Mouse (Mus musculus): ENCODE data around the gene Sipa1. TPM values are rescaled to one million over a fixed set of nuclear protein-coding genes. Genes with fewer than 3 reads are reported as not detected.

Sipa1 gene
- polyA plus RNA-seq, 1 experiment = 105 TPM

DNA sequence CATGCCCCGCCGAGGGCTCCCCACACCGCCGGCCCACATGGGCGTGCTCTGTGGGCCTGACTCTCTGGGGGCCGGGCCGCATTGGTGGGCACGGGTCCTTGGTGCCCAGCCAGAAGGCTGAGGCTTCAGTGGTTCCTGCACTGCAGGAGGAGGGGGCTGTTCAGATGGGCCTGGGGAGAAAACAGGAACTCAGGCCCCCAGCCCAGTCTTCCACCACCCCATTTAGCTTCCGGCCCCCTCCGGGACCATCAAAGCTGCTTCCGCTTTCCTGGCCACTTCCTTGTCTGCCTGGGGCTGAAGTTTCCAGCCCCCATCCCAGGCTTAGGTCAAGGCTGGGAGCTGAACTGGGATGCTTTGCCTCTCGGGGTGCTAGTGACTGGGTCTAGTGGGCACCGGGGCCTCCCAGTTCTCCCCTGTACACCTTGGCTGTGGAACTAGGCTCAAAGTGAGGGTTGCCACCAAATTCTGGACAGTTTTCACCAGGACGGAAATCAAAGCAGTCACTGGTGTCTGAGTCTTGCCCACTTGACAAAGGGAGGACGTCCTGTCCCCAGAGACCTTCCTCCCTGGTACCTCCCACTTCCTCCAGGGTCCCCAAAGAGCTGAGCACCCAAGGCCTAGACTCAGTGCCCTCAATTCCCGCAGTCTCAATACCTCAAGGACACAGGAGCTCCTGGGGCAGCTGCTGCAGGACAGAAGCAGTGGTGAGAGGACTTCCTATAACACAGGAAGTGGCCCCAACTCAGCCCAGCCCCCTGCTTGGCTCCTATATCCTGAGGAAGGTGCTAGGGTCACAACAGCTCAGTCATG is 2.4 kb downstream of the Sipa1 start:
- no peak for TF ChIP-seq GATA1 (IDR thresholded peaks at IDR 0.05; ENCODE audit: low read length)

DNA sequence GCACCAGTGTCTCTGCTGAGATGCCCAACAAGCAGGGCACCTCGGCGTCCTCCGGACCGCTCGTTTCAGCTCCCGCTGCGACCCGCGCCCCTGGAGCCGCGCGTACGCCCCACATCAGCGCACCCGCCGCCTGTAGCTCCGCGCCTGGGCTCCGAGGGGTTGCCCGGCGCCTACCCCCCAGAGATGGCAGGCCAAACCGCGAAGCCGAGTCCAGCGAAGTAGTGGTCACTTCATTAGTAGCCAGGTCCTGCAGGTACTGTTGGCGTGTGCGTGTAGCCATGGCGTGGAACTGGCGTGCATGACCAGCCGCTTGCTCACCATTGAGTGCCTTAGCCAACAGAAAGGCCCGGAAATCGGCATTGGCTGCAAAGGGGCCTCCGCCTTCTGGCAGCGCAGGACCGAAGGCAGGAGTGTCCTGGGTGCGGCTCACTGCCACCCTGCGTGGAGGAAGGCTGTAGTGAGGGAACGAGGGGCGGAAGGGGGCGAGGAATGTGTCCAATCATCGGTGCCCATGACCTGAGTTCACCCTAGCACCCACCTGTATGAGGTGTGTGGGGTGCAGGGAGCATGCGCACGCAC is 8.7 kb downstream of the Sipa1 start:
- no peak for TF ChIP-seq GATA1 (IDR thresholded peaks at IDR 0.05; ENCODE audit: low read length)

DNA sequence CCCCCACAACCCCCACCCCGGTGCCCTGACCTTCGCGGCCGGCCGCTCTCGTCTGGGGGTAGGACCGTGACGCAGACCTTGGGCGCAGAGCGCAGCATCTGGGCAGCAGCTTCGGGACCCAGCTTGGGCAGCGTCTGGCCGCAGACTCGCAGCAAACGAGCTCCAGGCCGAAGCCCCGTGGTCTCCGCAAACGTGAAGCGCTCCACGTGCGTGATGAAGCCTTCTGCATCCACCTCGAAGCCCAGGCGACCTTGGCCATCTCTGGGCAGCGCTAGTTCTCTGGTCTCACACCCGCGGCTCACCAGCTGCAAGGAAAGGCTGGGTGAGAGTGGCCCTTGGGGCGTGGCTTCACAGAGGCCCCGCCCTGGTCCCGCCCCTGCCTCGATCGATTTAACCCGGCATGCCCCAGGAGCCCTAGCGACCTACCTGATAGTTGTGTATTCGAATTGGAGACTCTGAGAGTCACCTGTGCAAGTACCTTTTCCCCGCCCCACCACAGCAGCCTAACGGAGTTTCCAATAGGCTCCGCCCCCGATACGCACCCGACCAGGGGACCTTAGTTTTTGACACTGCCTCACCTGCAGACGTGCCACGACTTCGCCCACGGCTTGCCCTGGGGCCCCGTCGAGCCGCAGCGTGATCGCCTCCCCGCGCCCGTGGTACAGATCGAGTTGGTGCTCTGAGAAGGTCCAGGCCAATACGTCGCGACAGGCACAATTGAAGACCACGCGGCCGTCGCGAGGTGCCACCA is 9.4 kb downstream of the Sipa1 start:
- TF ChIP-seq GATA1 (IDR thresholded peaks at IDR 0.05; ENCODE audit: low read length) = no peak

DNA sequence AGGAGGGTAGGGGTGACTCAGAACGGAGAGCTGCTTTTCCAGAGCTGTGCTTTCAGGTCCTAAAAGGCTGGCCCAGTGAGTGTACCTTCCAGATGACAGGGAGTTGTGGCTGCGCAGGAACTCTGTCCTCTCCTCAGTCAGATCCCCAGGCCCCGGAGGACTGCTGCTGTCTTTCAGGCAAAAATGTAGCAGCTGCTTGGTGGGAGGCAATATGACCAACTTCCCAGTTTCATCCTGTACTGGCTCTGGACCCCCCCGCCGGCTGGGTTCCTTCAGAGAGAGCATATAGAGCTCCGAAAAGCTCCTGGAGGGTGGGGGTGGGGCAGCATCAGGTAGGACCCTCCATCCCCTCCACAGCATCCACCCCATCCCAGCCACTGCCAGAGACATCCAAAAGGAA is 10.9 kb downstream of the Sipa1 start:
- TF ChIP-seq GATA1 (IDR thresholded peaks at IDR 0.05; ENCODE audit: low read length) = no peak

DNA sequence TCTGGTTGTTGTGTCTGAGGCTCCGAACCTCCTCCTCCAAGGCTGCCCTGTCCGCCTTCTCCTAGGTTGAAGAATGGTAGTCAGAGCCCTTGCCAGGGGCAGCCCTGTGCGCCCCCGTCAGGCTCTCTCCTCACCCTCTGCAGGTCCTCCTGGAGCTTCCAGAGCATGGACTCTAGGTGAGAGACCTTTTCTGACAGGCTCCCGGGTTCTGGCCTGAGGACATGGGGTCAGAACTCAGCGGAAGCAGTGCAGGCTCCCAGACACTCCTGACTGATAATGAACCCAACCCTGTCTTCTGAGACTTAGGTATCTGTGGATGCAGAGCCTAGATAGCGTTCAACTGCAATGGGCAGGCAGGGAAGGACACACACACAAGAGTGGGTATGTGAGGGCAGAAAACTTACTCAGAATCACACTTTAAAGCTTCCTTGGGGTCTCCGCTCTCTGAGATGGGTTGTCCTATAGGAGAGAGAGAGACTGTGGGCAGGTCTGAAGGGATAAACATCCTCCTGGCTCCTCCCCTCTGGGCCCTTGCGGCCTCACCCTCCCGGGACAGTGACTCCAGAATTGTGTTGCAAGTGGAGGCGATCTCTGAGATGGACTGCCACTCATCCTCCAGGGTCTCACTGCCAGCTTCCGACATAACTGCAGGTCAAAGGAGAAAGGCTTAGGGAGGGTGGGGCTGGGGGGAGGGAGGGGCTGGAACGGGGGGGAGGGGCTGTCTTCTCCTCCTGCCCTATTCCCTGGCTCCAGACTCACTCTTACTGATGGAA is 11.8 kb downstream of the Sipa1 start:
- no peak for TF ChIP-seq GATA1 (IDR thresholded peaks at IDR 0.05; ENCODE audit: low read length)

DNA sequence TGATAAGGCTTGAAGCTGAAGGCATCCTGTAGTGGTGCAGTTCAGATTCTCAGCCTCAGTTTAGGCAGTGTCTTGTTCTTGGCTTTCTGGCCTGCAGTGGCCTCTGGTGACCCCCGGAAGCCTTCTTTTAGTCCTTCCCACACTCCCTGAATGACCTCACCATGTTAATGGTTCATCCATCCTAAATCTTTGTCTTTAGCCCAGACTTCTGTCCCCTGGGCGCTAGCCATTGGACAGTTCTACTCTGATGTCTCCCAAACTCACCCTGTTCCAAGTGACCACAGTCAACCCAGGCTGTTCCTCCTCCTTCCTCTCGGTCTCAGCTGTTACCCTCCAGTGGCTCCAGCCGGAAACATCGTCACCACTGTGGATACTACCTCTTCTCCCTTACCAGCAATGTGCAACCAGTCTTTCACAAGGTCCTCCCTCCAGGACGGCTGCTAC is 14.2 kb downstream of the Sipa1 start:
- TF ChIP-seq GATA1 (IDR thresholded peaks at IDR 0.05; ENCODE audit: low read length) = no peak

DNA sequence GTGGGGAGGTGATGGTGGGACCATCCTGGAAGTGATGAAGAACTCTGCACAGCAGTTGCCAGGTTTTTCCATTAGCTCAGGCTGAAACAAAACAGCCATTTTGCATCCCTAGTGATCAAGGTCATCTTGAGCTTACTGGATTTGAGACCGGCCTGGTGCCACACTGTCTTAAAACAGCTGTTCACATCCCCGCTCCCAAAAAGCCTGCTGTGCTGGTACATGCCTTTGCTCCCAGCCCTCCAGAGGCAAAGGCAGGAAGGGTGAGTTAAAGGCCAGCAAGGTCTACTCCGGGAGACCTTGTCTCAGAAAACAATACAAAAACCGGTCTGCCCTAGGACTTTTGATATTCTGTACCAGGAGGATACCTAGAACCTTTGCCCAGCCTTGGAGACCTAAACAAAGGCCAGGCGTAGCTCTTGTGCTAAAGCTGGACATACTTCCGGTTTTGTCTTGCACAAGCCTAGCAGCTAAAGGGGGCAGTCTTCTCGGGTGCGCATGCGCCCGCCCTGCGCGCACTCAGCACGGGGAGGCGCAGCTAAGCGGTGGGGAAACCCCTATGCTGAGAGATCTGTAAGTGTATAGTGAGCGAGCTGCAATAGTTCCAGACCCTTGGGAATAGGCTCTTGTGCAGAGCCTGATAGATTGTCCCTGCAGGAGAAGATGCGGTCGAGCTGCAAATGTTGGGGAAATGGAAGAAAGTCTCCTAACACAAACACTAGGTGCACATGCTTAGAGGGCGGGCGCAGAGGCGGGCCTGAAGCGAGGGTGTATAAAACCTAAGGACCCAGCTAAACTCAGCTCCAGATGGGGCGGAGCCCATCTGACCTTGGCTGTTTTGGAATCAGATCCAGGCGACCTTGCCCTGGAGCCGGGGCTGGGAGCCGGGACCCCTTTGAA is 14.9 kb downstream of the Sipa1 start:
- TF ChIP-seq GATA1 (IDR thresholded peaks at IDR 0.05; ENCODE audit: low read length) = no peak

GRCm38 (mm10) chr19:5647791-5648190 is 15.7 kb downstream of the Sipa1 start:
- TF ChIP-seq GATA1 (IDR thresholded peaks at IDR 0.05; ENCODE audit: low read length) = no peak

DNA sequence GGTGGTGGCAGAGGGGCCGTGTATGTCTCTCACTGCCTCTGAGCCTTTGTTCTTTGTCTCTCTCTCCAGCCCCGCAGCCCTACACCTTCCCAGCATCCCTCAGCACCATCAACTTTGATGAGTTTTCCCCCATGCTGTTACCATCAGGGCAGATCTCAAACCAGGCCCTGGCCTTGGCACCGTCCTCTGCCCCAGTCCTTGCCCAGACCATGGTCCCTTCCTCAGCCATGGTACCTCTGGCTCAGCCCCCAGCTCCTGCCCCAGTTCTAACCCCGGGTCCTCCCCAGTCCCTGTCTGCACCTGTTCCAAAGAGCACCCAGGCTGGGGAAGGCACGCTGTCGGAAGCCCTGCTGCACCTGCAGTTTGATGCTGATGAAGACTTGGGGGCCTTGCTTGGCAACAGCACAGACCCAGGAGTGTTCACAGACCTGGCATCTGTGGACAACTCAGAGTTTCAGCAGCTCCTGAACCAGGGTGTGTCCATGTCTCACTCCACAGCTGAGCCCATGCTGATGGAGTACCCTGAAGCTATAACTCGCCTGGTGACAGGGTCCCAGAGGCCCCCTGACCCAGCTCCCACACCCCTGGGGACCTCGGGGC is 16.7 kb downstream of the Sipa1 start:
- TF ChIP-seq GATA1 (IDR thresholded peaks at IDR 0.05; ENCODE audit: low read length) = no peak

DNA sequence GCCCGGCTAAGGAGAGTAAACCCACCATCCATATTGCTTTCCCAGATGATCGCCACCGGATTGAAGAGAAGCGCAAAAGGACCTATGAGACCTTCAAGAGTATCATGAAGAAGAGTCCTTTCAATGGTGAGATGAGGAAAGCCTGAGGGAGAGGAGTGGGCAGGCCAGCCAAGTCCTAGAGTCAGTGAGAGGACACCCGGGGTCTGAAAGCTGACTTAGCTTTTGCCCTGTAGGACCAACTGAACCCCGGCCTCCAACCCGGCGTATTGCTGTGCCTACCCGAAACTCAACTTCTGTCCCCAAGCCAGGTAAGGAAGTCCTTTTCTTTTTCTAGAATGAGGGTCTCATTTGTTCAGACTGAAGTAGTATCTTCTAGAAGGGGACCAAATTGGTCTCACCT is 18.2 kb downstream of the Sipa1 start:
- no peak for TF ChIP-seq GATA1 (IDR thresholded peaks at IDR 0.05; ENCODE audit: low read length)

GRCm38 (mm10) chr19:5641641-5642040 is 21.9 kb downstream of the Sipa1 start:
- TF ChIP-seq GATA1 (IDR thresholded peaks at IDR 0.05; ENCODE audit: low read length) = no peak

DNA sequence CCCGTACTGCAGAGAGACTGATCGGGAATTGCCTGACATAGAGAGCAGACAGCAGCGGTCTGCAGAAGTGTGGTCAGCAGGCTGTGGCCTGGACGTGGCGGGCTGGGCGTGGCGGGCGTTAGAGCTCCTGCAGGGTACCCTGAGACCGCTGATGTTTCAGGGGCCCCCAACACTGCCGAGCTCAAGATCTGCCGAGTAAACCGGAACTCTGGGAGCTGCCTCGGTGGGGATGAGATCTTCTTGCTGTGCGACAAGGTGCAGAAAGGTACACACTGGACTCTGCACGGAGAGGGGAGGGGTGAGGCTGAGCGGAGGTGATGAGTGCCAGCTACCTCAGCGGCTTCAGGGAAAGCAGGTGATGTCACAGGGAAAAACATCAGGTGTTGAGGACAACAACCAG is 22.5 kb downstream of the Sipa1 start:
- no peak for TF ChIP-seq GATA1 (IDR thresholded peaks at IDR 0.05; ENCODE audit: low read length)

- no peak for TF ChIP-seq GATA1 (IDR thresholded peaks at IDR 0.05; ENCODE audit: low read length)
These were observed 23.2 kb downstream of the Sipa1 start for GRCm38 (mm10) chr19:5640339-5640738.

- no peak for TF ChIP-seq GATA1 (IDR thresholded peaks at IDR 0.05; ENCODE audit: low read length)
These were observed 25.0 kb downstream of the Sipa1 start for GRCm38 (mm10) chr19:5638416-5639005.
